Mouse (Mus musculus): Measurements from ENCODE around the gene Fam83e. TPM values are rescaled to one million over a fixed set of nuclear protein-coding genes. Genes with fewer than 3 reads are reported as not detected.

Fam83e gene
- polyA plus RNA-seq, 1 experiment from 2014 or later = 1.7 TPM

GRCm38 (mm10) chr7:45708221-45708761, 12.7 kb upstream of the Fam83e start:
- no peak for TF ChIP-seq CTCF (IDR thresholded peaks at IDR 0.05)
- no peak for TF ChIP-seq EP300 (IDR thresholded peaks at IDR 0.05)
- peaks cover 33% of the 10 kb centered on the region for H3K4me1 ChIP-seq (ENCODE audit: insufficient read depth, low read depth, low read length)
- peak overlapping the region; percentile 95 for H3K4me2 ChIP-seq (replicated peaks; ENCODE audit: low read depth, low read length)
- H3K36me3 ChIP-seq (ENCODE audit: insufficient read depth, low read length) = peaks cover 15% of the 10 kb centered on the region
- H3K27me3 ChIP-seq (replicated peaks; ENCODE audit: insufficient read depth, low read length) = no peaks in the 10 kb centered on the region
- no peak for ATAC-seq
- peak overlapping the region; percentile 85; the same call in 1 of the 2 replicates for H3K27ac ChIP-seq (ENCODE audit: low read length)
- no peak overlapping the region for H3K9ac ChIP-seq (replicated peaks; ENCODE audit: low read depth)
- peak; percentile 34 for DNase-seq (ENCODE audit: low spot score)
- WGBS = 28% methylated on average over 13 of the region's 13 CpGs
- no peak overlapping the region for H3K4me3 ChIP-seq (ENCODE audit: low read depth, low read length)
- H3K9me3 ChIP-seq (ENCODE audit: low read length) = no peaks in the 10 kb centered on the region

GRCm38 (mm10) chr7:45709036-45709435, 12.0 kb upstream of the Fam83e start:
- H3K27me3 ChIP-seq (replicated peaks; ENCODE audit: insufficient read depth, low read length) = no peaks in the 10 kb centered on the region
- peaks cover 28% of the 10 kb centered on the region for H3K4me1 ChIP-seq (ENCODE audit: insufficient read depth, low read depth, low read length)
- DNase-seq (ENCODE audit: low spot score) (no peak), ATAC-seq (no peak)
- H3K9ac ChIP-seq (replicated peaks; ENCODE audit: low read depth) = no peak overlapping the region
- H3K27ac ChIP-seq (ENCODE audit: low read length) = no peak overlapping the region
- 29% methylated on average over 6 of the region's 6 CpGs for WGBS
- TF ChIP-seq EP300 (IDR thresholded peaks at IDR 0.05) (no peak), CTCF (IDR thresholded peaks at IDR 0.05) (no peak)
- no peak overlapping the region for H3K4me3 ChIP-seq (ENCODE audit: low read depth, low read length)
- H3K36me3 ChIP-seq (ENCODE audit: insufficient read depth, low read length) = peaks cover 17% of the 10 kb centered on the region
- H3K4me2 ChIP-seq (replicated peaks; ENCODE audit: low read depth, low read length) = no peak overlapping the region
- H3K9me3 ChIP-seq (ENCODE audit: low read length) = no peaks in the 10 kb centered on the region

- 63% methylated on average over 14 of the region's 14 CpGs for WGBS
- no peak overlapping the region for H3K9ac ChIP-seq (replicated peaks; ENCODE audit: low read depth)
- H3K4me1 ChIP-seq (ENCODE audit: insufficient read depth, low read depth, low read length) = peaks cover 26% of the 10 kb centered on the region
- ATAC-seq = no peak
- H3K27me3 ChIP-seq (replicated peaks; ENCODE audit: insufficient read depth, low read length) = no peaks in the 10 kb centered on the region
- H3K36me3 ChIP-seq (ENCODE audit: insufficient read depth, low read length) = peaks cover 17% of the 10 kb centered on the region
- DNase-seq (ENCODE audit: low spot score) = no peak
- TF ChIP-seq CTCF (IDR thresholded peaks at IDR 0.05) (no peak), EP300 (IDR thresholded peaks at IDR 0.05) (no peak)
- no peak overlapping the region for H3K4me3 ChIP-seq (ENCODE audit: low read depth, low read length)
- no peaks in the 10 kb centered on the region for H3K9me3 ChIP-seq (ENCODE audit: low read length)
- no peak overlapping the region for H3K4me2 ChIP-seq (replicated peaks; ENCODE audit: low read depth, low read length)
- no peak overlapping the region for H3K27ac ChIP-seq (ENCODE audit: low read length)
Observed at GRCm38 (mm10) chr7:45709677-45710355, 11.2 kb upstream of the Fam83e start.

- peaks cover 25% of the 10 kb centered on the region for H3K4me1 ChIP-seq (ENCODE audit: insufficient read depth, low read depth, low read length)
- H3K4me2 ChIP-seq (replicated peaks; ENCODE audit: low read depth, low read length) = no peak overlapping the region
- ATAC-seq (no peak), DNase-seq (ENCODE audit: low spot score) (no peak)
- no peaks in the 10 kb centered on the region for H3K9me3 ChIP-seq (ENCODE audit: low read length)
- TF ChIP-seq CTCF (IDR thresholded peaks at IDR 0.05) = no peak
- no peak for TF ChIP-seq EP300 (IDR thresholded peaks at IDR 0.05)
- H3K9ac ChIP-seq (replicated peaks; ENCODE audit: low read depth) = no peak overlapping the region
- no peak overlapping the region for H3K27ac ChIP-seq (ENCODE audit: low read length)
- H3K36me3 ChIP-seq (ENCODE audit: insufficient read depth, low read length) = peaks cover 17% of the 10 kb centered on the region
- H3K27me3 ChIP-seq (replicated peaks; ENCODE audit: insufficient read depth, low read length) = no peaks in the 10 kb centered on the region
- WGBS = 92% methylated on average over 20 of the region's 20 CpGs
- H3K4me3 ChIP-seq (ENCODE audit: low read depth, low read length) = no peak overlapping the region
Observed at GRCm38 (mm10) chr7:45710477-45711191, 10.4 kb upstream of the Fam83e start.

- Histone ChIP-seq H3K9me3 (ENCODE audit: low read length) (no peaks in the 10 kb centered on the region), H3K4me1 (ENCODE audit: insufficient read depth, low read depth, low read length) (peaks cover 25% of the 10 kb centered on the region), H3K27ac (ENCODE audit: low read length) (no peak overlapping the region), H3K27me3 (replicated peaks; ENCODE audit: insufficient read depth, low read length) (no peaks in the 10 kb centered on the region), H3K36me3 (ENCODE audit: insufficient read depth, low read length) (peaks cover 17% of the 10 kb centered on the region), H3K4me3 (ENCODE audit: low read depth, low read length) (no peak overlapping the region), H3K9ac (replicated peaks; ENCODE audit: low read depth) (no peak overlapping the region), H3K4me2 (replicated peaks; ENCODE audit: low read depth, low read length) (no peak overlapping the region)
- WGBS = 87% methylated on average over 24 of the region's 24 CpGs
- ATAC-seq (no peak), DNase-seq (ENCODE audit: low spot score) (no peak)
- TF ChIP-seq CTCF (IDR thresholded peaks at IDR 0.05) (no peak), EP300 (IDR thresholded peaks at IDR 0.05) (no peak)
Observed at GRCm38 (mm10) chr7:45711316-45712021, 9.5 kb upstream of the Fam83e start.

Measured in lung, postnatal 0 days (tissue).